Mouse (Mus musculus): ENCODE measurements around the gene 1700008O03Rik.

1700008O03Rik gene

DNA sequence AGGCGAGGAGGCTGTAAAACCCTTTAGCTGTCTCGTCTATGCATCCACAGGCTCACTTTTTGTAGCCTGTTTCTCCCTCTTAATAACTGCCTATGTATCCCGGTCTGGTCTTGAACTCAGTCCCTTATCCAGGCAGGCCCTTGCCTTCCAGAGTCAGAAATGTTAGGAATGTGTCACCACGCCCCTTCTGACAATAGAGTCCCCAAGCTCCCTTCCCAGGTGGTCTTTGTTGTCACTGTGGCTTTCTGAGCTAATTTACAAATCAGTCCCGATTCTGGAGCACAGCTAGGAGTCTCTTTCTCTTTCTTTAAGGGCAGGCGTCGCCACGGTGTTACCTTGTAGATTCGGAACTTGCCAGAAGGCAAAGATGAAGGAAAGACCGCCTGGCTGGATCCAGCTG lies 10.4 kb downstream of the 1700008O03Rik start:
- no peak for DNase-seq

DNA sequence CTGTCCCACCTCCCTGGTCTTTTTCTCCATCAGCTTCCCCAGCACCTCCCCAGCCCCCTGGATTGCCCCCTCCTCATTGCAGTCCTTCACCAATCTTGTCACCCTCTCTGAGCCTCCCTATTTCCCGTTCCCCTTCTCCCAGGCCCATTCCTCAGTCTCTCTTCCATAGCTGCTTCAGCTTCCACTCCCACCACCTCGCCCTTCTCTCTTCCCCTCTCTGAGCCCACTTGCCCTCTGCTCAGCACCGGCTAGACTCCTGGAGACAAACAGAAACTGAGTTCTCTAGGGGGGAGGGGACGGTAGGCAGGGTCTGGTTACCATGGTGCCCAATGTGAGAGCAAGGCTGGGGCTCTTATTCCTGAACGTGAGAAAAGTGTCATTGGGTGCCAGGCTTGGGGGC lies 10.9 kb downstream of the 1700008O03Rik start:
- DNase-seq, result no peak

DNA sequence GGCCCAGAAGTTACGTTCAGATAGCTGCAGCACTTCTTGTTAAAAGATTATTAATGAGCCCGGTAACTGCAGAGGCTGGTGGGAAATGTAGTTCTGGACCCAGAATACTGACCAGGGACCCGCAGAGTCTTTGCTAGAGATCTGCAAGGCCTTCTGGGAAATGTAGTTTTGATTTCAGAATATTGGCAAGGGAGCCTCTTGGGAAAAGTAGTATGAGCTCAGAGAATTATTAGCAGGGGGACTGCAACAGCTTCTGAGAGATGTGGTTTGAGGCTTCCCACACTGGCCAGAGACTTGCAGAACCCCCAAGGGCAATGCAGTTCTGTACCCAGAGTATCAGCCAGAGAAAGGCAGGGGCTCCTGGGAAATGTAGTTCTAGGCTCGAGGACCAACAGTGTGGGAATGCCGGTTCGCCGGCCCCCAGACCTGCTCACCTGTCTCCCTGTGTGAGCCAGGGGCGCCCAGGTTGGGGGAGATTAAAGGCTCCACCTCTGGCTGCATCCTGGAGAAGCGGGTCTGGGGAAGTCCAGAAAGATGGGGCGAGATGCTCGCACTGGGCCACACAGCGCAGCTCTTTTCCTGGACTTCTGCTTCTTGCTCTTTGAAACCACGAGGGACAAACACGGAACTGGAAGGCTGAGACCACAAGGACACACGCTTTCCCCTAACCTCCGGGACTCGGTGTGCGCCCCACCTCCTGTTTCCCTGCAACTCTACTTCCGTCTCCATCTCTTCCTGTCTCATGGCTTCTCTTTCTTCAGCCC lies 11.5 kb downstream of the 1700008O03Rik start:
- DNase-seq, result peak; percentile 93

DNA sequence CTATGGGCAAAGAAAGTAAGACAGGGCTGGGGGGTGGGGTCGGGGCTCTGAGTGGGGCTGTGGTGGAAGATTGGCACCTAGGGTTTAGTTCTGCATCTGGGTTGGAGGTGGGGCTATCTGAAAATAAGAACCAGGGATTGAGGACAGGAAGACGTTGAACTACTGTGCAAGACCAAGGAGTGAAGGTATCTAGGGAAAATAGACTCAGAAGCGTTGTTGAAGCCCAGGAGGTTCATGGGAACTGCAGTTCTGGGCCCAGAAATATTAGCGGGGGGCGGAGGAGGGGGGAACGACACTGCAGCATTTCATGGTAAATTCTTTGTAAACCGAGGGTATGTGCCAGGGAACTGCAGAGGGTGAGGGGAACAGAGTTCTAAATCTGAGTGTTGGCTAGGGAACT lies 12.2 kb downstream of the 1700008O03Rik start:
- DNase-seq, result no peak

DNA sequence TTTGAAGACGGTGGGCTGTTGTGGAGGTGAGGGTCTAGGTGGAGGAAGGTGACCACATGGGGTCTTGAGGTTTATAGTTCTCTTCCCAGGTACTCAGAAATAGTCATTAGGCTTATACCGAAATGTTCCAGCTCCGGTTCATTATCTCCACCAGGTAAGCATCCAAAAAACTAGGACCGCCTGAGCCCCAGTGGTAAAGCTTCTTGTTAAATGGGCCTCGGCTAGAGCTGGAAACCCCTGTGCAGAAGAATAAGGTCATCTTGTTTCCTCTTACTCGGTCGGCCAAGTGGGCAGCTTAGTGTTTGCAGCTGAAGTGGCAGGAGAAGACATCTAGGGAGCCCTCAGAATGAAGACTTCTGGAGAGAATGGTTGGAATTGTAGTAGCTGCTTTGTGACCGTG lies 12.9 kb downstream of the 1700008O03Rik start:
- no peak for DNase-seq

DNA sequence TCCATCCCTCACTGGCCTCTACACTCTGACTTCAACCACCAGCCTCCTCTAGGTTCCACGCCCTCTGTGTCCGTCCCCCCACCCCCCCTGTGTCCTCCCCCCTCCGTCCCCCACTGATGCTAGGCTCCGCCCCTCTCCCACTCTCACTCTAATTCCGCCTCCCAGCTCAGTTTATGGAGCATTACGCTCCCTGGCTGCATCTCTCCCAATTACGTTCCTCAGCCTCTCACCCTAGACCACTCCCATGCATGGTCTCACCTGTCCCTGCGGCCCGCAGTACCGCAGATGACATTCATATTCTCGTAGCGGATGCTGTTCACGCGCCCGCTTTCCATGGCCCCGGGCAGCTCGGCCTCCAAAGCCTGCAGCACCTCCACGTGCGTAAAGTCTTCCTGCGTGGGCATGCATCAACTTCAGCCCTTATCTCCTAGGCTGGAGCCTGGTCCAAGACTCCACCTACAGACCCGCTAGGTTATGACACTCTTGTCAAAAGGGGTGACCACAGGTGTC lies 24.8 kb downstream of the 1700008O03Rik start:
- DNase-seq, result no peak

DNA sequence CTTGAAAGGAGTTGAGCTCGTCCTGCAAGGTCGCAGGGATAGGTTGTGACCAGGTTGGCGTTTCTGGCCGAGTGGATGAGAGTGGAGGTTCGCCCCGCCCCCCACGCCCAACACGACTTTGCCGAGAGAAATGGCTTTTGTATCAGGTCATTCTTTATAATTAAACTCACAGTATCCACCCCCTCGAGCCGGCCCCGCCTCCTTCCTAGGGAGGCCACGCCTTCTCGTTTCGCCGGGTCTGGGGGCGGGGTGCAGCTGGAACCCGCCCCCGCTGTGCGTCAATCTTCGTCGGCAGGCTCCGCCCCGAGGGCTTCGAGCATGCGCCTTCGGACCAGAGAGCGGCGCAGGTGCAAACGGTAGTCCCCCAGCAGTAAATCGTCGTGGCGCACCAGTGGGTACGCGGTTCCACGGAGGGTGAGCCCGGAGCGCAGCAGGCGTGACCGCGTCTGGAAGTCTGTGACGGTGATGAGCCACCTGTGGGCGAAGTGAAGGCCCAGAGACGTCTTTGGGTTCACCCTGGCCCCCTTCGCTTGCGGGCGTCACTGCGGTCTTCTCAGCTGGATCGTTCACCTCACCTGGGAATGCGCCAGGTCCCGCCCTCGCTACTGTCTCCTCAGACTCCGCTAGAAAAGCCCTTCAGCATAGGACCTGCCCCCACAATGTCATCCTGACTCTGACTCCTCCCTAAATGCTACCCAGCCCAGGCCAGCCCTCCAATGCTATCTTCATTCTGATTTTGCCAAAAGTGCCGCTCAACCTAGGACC lies 25.5 kb downstream of the 1700008O03Rik start:
- peak; percentile 94 for DNase-seq

DNA sequence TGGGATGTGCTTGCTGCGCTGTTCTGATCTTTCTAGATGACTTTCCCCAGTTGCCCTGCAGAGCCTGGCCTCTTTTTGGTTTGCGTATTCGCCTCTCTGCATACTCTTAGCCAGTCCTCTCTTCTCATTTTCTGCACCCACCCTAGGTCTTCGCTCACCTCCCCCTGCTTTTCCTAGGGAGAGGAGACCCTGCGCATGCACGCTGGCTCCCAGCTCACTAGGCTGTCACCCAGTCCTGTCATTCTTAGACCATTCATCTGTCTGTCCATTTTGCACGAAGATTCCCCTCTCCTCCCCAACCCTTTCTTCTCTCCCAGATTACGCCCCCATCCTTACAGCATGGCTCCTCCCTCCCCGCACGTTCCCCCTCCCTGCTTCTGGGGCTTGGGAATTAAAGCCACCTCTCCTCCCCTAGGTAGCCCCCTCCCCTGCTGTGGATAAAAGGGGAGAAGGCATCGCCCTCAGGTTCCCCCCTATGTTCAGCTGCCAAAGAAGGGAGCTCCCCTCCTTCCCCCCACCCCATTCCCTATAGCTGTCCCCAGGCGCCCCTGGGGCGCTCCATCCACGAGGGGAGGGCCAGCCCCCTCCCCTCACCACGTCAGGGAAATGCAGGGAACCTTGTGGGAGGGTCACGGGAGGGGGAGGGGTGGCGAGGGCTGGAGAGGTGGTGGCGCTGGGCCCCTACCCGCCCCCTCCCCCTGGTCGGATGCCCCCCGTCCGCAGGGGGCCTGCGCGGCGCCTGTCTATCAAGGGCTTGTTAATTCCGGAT lies 26.6 kb downstream of the 1700008O03Rik start:
- no peak for DNase-seq

DNA sequence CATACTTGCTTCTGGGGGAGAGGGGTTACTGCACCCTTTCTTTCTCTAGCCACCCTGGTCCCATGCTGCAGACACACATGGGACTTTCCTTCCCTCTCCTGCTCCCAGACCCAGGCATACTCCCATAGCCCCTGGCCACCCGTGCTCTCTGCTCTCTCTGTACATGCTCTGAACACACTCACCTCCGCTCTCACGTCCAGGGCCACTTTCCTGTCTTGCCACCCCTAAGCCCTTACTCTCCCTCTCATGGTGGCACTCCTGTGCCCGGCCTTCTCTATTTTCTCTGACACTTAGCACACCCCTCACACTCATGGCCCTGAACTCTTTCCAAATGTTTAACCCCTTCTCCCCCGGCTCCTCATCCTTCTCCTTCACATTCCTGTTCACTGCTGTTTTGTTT lies 27.6 kb downstream of the 1700008O03Rik start:
- DNase-seq, result peak; percentile 62

DNA sequence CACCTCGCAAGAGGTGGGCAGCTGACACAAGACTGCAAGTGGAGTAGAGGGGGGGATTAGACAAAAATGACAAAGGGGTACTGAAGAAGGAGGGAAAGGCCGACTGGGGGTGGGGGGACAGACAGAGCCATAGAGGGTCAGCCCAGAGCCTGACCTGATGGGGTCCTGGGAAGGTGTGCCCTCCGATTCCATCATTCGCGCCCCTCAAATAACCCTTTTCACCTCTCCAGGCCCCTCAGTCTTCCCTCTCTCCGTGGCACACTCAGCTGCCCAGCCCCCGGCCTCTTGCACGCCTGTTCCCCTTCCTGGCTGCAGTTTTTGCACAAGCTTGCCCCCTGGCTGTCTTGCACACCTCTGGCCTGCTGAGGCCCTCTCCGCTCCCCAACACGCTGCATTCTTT lies 28.1 kb downstream of the 1700008O03Rik start:
- no peak for DNase-seq

DNA sequence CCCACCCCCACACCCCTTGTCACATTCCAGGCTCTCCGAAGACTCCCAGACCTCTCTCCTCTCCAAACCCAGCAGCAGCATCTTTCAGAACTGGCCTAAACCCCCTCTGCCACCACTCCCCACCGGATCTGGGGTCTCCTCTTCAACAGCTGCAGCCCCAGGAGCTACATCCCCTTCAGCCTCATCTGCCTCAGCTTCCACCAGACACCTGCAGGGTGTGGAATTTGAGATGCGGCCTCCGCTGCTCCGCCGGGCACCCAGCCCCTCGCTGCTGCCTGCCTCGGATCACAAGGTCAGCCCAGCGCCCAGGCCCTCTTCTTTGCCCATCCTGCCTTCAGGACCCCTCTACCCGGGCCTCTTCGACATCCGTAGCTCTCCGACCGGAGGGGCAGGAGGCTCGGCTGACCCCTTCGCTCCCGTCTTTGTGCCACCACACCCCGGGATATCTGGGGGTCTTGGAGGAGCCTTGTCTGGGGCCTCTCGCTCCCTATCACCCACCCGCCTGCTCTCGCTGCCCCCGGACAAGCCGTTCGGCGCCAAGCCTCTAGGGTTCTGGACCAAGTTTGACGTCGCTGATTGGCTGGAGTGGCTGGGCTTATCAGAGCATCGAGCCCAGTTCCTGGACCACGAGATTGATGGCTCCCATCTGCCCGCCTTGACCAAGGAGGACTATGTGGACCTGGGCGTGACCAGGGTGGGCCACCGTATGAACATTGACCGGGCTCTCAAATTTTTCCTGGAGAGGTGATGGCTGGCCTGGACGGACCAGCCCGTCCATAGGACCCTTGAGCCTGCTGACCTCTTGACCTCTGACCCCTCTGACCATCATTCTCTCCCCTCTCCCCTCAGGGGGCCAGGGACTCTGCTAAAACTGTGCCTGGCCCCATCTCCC lies 28.8 kb downstream of the 1700008O03Rik start:
- no peak for DNase-seq

DNA sequence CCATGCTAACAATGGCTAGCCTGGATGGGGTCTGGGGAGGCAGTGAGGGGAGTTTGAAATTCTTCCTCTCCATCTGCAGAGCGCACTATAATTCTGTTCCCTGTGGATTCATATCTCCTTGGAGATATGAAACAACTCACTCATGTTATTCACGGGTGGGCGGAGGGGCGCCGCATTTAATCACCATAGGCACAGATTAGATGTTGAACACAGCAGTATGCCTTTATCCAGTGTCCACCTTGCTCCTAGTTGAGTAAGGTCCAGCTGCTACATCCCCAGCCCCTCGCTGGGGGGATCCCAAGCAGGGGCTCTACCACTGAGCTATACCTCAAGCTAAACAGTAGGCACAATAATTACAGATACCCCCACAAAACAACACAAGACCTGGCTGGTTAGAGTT lies 30.2 kb downstream of the 1700008O03Rik start:
- no peak for DNase-seq

DNA sequence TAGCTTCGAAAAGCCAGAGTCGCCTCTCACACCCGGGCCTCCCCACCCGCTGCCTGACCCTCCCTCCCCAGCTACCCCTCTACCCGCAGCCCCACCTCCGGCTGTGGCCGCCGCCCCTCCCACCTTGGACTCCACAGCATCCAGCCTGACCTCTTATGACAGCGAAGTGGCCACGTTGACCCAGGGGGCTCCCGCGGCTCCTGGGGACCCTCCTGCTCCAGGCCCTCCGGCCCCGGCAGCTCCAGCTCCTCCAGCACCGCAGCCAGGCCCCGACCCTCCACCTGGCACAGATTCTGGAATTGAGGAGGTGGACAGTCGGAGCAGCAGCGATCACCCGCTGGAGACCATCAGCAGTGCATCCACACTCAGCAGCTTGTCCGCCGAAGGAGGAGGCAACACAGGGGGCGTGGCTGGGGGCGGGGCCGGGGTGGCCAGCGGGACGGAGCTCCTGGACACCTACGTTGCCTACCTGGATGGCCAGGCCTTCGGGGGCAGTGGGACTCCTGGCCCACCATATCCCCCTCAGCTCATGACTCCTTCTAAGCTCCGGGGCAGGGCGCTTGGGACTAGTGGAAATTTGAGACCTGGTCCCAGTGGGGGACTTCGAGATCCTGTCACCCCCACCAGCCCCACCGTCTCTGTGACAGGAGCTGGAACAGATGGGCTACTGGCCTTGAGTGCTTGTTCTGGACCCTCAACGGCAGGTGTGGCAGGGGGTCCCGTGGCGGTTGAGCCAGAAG lies 31.8 kb downstream of the 1700008O03Rik start:
- no peak for DNase-seq

DNA sequence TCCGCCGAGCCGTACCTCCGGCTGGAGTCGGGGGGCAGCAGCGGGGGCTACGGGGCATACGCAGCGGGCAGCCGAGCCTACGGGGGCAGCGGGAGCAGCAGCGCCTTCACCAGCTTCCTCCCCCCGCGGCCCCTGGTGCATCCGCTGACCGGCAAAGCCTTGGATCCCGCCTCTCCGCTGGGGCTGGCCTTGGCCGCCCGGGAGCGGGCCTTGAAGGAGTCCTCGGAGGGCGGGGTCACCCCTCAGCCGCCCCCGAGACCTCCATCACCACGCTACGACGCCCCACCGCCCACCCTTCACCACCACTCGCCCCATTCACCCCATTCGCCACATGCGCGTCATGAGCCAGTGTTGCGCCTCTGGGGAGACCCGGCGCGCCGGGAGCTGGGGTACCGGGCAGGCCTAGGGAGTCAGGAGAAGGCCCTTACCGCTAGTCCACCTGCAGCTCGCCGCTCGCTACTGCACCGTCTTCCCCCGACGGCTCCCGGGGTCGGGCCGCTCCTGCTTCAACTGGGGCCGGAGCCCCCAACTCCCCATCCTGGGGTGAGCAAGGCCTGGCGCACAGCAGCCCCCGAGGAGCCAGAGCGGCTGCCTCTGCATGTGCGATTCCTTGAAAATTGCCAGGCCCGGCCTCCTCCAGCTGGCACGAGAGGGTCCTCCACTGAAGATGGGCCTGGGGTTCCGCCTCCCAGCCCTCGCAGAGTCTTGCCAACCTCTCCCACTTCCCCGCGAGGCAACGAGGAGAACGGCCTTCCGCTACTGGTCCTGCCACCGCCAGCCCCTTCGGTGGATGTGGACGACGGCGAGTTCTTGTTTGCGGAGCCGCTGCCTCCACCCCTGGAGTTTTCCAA lies 32.6 kb downstream of the 1700008O03Rik start:
- DNase-seq, result no peak

DNA sequence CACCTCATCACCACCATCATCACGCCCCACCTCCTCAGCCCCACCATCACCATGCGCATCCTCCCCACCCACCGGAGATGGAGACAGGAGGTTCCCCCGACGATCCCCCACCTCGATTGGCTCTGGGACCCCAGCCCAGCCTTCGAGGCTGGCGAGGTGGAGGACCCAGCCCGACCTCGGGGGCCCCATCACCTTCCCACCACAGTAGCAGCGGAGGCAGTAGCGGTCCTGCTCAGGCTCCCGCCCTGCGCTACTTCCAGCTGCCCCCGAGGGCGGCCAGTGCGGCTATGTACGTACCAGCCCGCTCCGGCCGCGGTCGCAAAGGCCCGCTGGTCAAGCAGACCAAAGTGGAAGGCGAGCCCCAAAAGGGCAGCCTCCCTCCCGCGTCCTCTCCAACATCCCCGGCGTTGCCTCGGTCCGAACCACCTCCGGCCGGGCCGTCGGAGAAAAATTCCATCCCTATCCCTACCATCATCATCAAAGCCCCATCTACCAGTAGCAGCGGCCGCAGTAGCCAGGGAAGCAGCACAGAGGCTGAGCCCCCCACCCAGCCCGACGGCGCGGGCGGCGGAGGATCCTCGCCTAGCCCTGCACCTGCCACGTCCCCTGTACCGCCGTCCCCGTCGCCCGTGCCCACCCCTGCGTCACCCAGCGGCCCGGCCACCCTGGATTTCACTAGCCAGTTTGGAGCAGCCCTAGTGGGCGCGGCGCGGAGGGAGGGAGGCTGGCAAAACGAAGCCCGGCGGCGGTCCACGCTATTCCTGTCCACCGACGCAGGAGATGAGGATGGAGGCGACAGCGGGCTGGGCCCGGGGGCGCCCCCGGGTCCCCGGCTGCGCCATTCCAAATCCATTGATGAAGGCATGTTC lies 33.5 kb downstream of the 1700008O03Rik start:
- no peak for DNase-seq

DNA sequence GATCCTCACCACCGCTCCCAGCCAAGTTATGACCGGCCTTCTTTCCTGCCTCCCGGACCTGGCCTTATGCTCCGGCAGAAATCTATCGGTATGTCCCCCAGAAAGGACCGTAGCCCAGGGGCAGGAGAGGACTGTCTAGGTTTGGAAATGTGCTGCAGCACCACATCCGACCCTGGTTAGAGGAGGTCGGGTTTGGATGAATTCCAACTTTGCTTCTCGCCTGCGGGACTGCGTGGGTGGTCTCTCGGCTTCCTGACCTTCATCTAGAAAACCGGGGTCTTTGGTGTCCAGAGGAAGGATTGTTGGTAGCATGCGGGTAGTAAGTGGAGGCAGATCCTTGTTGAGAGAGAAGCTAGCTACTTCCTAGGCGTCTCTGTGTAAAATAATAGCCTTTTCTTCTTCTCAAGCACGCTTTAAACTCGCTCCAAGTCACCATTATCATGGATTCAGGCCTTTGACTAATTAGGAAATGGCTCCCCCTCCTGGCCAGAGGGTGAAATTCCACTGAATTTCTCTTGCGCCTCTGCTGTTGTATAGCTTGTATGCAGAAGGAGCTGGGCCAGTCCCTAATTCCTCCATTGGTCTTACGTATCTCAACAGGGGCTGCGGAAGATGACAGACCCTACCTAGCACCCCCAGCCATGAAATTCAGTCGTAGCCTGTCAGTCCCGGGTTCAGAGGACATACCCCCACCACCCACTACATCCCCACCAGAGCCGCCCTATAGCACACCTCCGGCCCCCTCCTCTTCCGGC lies 34.5 kb downstream of the 1700008O03Rik start:
- peak; percentile 89 for DNase-seq

DNA sequence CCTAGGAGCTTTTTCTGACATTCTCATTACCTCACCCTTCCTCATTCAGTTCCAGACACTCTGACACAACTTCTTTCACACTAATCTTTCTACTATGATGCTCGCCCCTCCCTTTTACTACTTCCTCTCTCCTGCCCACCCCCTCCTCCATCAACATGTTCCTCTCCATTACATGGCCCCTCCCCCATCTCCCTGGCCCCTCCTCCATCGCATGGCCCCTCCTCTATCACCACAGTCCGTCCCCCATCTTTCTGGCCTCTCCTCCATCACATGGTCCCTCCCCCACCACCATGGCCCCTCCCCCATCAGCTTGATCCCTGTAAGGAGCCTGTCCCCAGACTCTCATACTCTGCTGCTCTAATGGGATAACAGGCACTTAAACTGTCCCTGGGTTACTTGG lies 36.6 kb downstream of the 1700008O03Rik start:
- no peak for DNase-seq

DNA sequence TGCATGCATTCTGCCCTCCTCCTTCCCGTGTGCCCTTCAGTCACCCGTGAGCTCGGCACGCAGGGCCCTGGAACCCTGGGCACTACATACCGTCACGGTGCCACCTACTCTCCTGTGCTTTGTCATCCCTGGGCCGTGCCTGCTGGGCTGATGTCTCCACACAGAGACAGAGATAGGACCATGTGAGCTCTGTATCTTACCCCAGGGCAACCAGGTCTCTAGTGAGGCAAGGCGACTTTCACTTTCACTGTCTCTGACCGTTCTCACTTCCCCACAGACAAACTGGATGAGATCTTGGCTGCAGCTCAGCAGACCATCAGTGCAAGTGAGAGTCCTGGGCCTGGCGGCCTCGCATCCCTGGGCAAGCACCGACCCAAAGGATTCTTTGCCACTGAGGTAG lies 41.0 kb downstream of the 1700008O03Rik start:
- DNase-seq, result peak; percentile 38
